9 mouse cellular contexts compared by ENCODE assay signal in the genomic region with DNA sequence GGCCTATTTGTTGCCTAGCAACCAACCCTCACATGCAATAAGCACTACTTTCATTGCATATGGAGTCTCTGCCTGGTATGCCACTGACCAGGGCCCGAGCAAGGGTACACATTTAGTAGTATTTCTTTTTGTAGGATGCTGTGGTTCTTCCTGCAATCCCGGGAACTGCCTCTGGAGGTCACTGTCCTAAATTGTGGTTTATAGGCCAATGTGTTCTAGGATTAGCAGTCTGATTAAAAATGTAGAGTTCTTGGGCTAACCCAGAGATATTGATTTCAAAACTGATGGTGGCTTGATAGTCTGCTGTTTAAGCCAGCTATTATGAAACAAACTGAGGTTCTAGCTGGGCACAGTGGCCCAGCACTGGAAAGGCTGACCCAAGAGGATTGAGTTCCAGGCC. TPM values are rescaled to one million over a fixed set of nuclear protein-coding genes. Genes with fewer than 3 reads are reported as not detected.
DNase-seq lines count a peak whose midpoint lies in the region; ATAC-seq lines count a peak whose summit lies in the region.
"Had no signal": no experiment of that assay in that cellular context is flagged by ENCODE, and none has a peak within 500 bp of the region (broad histone marks: within the 10 kb centered on the region; RNA-seq: fewer than 3 reads in every experiment).

No protein-coding gene starts in this region.

- no peak overlapping the region for H3K27ac ChIP-seq in forebrain, embryonic 10.5 days
- H3K27ac ChIP-seq in forebrain, embryonic 13.5 days: no peak overlapping the region
- H3K27ac ChIP-seq: heart, embryonic 15.5 days had no signal

- H3K27me3 ChIP-seq in forebrain, embryonic 10.5 days (ENCODE audit: poor library complexity, severe bottlenecking): no peaks in the 10 kb centered on the region
- H3K27me3 ChIP-seq in forebrain, embryonic 13.5 days: no peaks in the 10 kb centered on the region
- H3K27me3 ChIP-seq: heart, embryonic 15.5 days had no signal

- 31% methylated on average over 2 of the region's 2 CpGs for WGBS in forebrain, embryonic 10.5 days
- 23% methylated on average over 2 of the region's 2 CpGs for WGBS in forebrain, embryonic 13.5 days

- no peak overlapping the region for H3K9ac ChIP-seq in forebrain, embryonic 13.5 days
- H3K9ac ChIP-seq: heart, embryonic 15.5 days had no signal

- no peak for ATAC-seq in forebrain, embryonic 13.5 days

- DNase-seq in forebrain, embryonic 10.5 days (ENCODE audit: extremely low spot score, low spot score): peak; percentile 51
- DNase-seq in testis, postnatal 10 days (ENCODE audit: low spot score): peak; percentile 80
- no peak for DNase-seq in testis, postnatal 14 days (ENCODE audit: low spot score)
- peak; percentile 67 to 71 for DNase-seq in cerebellum, postnatal 36 days
- DNase-seq in kidney, postnatal 10 days: peak; percentile 75
- peak; percentile 77 for DNase-seq in lung, postnatal 10 days
- DNase-seq in spleen, postnatal 36 days (ENCODE audit: low spot score in 2 of 2): peak; percentile 4 to 37

- H3K9me3 ChIP-seq in forebrain, embryonic 10.5 days: no peaks in the 10 kb centered on the region
- no peaks in the 10 kb centered on the region for H3K9me3 ChIP-seq in forebrain, embryonic 13.5 days (replicated peaks)
- H3K9me3 ChIP-seq: heart, embryonic 15.5 days had no signal

- no peaks in the 10 kb centered on the region for H3K4me1 ChIP-seq in forebrain, embryonic 10.5 days
- H3K4me1 ChIP-seq in forebrain, embryonic 13.5 days: no peaks in the 10 kb centered on the region
- H3K4me1 ChIP-seq: heart, embryonic 15.5 days had no signal

- H3K4me3 ChIP-seq in forebrain, embryonic 10.5 days: no peak overlapping the region
- no peak overlapping the region for H3K4me3 ChIP-seq in forebrain, embryonic 13.5 days
- H3K4me3 ChIP-seq: heart, embryonic 15.5 days had no signal

- no peak overlapping the region for H3K4me2 ChIP-seq in forebrain, embryonic 13.5 days
- H3K4me2 ChIP-seq: heart, embryonic 15.5 days had no signal

- H3K36me3 ChIP-seq in forebrain, embryonic 10.5 days (replicated peaks): no peaks in the 10 kb centered on the region
- H3K36me3 ChIP-seq in forebrain, embryonic 13.5 days (ENCODE audit: poor library complexity, severe bottlenecking): no peaks in the 10 kb centered on the region
- H3K36me3 ChIP-seq: heart, embryonic 15.5 days had no signal

RNA-seq across cellular contexts. Expression of a gene that starts 4.9 kb away (rescaled TPM):
- polyA plus RNA-seq in forebrain, embryonic 10.5 days (2016; fragmentation: Nextera tagmentation; extraction: Ambion mirVana): 26.9 and 27.8 TPM in 2 replicates
- polyA plus RNA-seq in forebrain, embryonic 13.5 days (2015; fragmentation: Nextera tagmentation; extraction: Ambion mirVana): 22.4 and 25.3 TPM in 2 replicates

RNA-seq across cellular contexts. Expression of a gene that starts 30.5 kb away (rescaled TPM):
- not detected in 2 replicates for polyA plus RNA-seq in forebrain, embryonic 10.5 days (2016; fragmentation: Nextera tagmentation; extraction: Ambion mirVana)
- polyA plus RNA-seq in forebrain, embryonic 13.5 days (2015; fragmentation: Nextera tagmentation; extraction: Ambion mirVana): not detected in 2 replicates
- polyA plus RNA-seq: heart, embryonic 15.5 days had no signal

RNA-seq across cellular contexts. Expression of a gene that starts 47.4 kb away (rescaled TPM):
- not detected in 2 replicates for polyA plus RNA-seq in forebrain, embryonic 10.5 days (2016; fragmentation: Nextera tagmentation; extraction: Ambion mirVana)
- polyA plus RNA-seq in forebrain, embryonic 13.5 days (2015; fragmentation: Nextera tagmentation; extraction: Ambion mirVana): 0.23 TPM in 1 of 2 replicates, not detected in the other
- polyA plus RNA-seq: heart, embryonic 15.5 days had no signal
